Mouse (Mus musculus) ovary, postnatal 14 days (tissue): ENCODE data around the gene Pde4d.
"Not testable (repeated sequence)": the region's sequence is repeated elsewhere in the genome, so short reads cannot be mapped to it uniquely, and the experiment has no call there.

Experiments
- DNase-seq: peaks from one replicate; pipeline ENCODE4 v3.0.0; 2022; ENCODE audit warnings: low spot score

Gene Pde4d

DNA sequence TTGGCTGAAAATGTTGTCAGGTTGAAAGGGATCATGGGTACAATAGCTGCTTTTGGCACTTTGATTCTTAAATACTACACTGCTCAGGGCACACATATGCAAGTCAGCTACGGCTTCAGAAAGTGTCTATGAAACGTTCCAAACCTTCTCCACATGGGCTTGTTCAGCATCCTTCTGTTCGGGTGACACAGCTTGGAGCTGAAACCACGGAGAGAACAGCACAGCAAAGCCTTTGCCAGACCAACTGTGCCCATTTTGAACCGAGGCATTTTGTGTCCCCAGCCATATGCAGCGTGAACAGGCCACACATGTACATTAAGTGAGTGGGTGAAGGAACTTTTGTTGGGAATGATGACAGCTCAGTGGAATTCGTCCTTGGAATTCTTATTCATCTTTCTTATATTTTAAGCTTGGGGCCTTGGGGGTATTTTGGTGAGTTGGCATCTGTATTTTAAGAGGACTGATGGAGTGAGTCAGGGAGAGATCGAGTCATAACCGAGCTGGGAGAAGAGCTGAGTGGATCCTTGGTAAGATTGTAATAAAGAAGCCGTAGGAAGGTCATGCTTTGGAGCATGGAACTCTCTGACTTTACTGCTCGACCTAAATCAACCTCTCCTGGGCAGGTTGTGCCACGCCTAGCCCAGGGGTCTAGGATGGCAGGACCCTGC, 243.3 kb downstream of the Pde4d start:
- DNase-seq, result no peak

DNA sequence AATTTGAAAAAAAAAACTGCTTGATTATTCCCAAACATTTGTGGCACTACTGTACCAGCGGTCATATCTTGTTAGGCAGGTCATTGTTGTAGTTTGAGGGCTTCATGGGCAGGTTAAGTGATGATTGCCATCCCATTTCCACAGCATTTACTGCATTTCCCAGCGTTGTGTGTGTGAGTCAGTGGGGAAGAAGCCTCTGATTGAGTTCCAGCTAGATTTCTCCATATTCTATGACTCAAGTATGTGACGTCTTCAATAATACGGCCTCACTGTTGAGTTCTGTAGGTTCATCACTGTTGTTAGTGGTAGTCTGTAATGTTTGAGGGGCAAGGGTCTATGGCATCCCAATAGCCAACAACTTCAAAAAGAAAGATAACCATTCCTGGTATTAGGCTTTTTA, 255.7 kb downstream of the Pde4d start:
- no peak for DNase-seq

DNA sequence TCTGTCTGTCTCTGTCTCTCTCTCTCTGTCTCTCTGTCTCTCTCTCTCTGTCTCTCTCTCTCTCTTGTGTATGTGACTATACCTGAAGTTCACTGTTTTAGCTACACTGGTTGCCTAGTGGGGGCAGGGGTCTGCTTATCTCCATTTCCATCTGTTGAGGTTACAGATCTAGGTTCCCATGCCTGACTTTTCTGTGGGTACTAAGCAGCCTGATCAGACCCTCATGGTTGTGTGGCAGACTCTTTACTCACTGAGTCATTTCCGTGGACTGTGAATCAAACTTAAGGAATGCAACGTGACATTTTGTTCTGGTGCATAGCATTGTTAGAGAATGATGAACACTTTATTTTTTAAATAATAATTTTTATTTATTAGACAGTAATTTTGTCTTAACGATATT, 264.3 kb downstream of the Pde4d start:
- DNase-seq, result no peak

- no peak for DNase-seq
Measured at GRCm38 (mm10) chr13:108715029-108715428, 265.3 kb downstream of the Pde4d start.

DNA sequence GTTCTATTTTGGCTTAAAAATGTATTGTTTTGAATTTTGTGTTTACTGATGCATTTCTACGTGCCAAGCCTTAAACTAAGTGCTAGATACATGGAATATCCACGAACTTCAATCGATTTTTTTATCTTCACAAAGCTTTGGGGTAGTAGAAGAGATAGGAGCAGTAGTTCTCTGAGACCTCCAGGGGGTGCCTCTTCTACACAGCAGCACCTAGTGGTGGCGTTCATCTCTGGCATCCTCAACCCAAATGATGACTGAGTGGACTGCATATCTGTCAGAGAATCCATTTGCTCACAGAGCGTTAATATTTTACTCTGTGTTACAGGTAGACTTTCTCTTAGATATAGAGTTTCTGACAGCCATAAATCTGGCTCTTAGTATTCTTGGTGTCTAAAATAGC, 272.5 kb downstream of the Pde4d start:
- DNase-seq, result peak; percentile 1

DNA sequence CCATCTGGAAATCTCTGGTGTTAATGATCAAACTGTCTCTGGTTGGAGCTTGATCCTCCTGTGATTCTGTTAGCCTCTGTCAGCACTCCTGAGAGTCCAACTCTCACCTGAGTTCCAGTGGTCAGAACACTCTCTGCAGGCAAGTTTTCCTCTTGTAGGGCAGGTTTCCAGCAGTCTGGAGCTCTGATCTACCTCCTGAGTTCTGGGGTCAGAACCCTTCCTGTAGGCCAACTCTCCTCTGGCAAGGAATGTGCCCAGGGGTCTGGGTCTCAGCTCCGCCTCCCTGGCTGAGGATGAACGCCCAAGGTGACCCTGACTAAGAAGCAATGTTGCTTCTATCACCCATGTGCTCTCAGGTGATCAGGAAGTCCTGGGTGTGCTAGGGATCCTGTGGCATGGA, 284.6 kb downstream of the Pde4d start:
- DNase-seq, result not testable (repeated sequence)

DNA sequence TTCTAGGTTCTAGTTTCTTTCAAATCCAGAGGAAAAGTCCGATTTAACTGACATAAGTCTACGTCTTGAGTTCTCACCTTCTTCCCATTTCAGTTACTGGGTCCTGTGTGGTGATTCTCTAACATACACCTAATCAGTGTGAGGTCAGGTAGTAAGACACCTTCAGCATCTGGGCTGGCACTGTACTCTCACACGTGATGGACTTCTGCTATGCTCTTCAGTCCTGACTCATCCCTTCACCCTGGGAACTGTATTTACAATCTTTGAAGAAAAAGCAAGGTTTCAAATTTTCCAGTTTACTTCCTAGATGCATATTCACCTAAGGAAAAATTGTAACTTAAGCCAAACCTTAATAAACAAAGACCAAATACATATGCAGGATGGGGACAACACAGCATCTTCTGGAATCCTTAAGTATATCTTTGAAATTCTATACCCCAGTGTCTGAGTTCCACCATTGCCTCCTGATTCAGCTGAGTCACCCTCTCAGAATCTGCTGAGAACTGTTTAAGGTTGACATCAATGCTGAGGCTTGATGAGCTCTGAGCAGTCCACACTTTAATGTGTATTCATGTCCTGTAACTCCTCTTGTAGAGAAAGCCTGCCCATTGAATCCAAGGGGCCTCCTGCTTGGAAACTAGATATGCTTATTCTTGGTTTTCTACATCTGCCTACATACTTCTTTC, 301.6 kb downstream of the Pde4d start:
- no peak for DNase-seq

GRCm38 (mm10) chr13:108757477-108757876, 307.7 kb downstream of the Pde4d start:
- no peak for DNase-seq

DNA sequence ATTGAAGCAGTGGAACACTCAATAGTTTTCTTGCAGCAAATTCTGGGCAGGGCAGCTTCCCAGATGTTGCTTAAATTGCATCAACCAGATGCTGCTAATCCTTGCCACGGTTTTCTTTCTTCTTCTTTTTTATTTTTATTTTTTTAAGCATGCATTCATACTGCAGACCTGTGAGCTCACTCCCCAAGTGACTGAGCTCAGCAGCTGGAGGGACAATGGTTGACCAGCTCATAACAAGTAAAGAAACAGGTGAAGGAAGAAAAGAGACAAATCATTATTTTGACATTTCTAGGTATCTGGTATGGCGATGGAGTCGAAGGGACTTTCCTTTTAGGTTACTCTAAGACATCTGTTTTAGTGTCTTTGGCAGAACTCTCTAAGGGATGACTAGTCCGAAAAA, 308.6 kb downstream of the Pde4d start:
- no peak for DNase-seq

DNA sequence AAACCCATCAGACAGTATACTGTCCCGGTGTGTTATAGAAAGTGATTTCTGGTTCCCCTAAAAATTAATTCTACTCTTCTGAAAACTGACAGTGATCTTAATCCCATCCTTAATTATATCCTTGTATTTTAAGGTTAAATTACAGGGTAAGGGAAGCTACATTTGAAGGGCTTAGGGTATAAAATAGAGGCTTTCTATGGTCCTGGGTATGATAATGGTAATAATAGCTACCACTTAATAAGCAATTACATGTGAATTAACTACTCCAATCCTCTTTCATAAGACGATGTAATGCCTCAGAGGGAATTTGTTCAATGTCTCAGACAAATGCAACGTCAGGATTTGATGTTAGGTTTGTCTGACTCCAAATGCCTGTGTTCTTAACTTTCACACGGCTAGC, 309.4 kb downstream of the Pde4d start:
- no peak for DNase-seq

- no peak for DNase-seq
Measured at GRCm38 (mm10) chr13:108763295-108763694, 313.5 kb downstream of the Pde4d start.

DNA sequence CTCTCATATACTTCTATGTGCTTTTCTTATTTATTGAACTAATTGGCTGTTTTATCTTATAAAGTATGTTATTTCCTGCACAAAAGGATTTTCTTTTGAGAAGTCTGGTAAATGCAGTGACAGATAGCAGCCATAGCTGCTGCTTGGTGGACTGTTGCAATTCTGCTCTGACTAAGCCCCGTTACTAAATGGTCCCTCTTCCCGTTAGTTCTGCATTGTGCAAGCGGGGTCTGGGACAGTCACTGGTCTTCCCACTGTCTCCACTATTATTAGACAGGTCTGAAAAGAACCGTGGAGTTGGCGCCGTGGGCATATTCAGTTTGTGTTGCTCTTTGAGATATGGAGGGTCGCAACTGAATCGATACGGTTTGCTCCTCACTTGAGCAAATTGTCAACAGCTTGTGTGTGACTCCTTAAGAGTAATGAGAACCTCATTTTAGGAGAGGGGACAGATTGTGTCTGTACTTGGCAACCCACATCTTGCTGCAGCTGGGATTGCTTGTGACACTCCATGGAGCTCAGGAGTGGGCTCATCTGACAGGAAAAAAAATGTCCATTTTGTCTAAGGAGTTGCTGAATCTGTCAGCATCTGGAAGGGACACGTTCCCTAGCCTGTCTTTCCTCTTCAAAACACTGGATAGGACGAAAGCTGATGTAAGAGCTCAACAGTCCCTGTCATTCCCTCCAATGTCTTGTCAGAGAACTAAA, 316.4 kb downstream of the Pde4d start:
- DNase-seq, result no peak

- DNase-seq, result no peak
Measured at GRCm38 (mm10) chr13:108769465-108770056, 319.8 kb downstream of the Pde4d start.

DNA sequence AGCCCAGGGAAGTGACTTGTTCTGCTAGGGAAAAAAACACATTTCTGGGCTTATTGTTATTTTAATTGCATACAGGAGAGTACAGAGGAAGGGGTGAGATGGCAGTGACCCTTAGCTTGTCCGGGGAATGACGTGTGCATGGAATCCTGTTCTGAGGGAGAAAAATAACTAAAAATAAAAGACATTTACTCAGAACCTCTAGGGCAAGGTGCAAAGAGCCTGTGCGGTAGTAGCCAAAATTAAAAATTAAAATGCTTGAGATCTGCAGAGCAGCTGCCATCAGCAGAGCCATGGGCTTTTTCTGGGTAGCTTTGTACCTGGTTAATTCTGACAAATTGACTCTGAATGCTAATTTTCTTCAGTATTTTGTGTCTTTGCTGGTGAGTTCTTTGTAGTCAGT, 322.6 kb downstream of the Pde4d start:
- DNase-seq, result no peak

- no peak for DNase-seq
Measured at GRCm38 (mm10) chr13:108774981-108775380, 325.2 kb downstream of the Pde4d start.

DNA sequence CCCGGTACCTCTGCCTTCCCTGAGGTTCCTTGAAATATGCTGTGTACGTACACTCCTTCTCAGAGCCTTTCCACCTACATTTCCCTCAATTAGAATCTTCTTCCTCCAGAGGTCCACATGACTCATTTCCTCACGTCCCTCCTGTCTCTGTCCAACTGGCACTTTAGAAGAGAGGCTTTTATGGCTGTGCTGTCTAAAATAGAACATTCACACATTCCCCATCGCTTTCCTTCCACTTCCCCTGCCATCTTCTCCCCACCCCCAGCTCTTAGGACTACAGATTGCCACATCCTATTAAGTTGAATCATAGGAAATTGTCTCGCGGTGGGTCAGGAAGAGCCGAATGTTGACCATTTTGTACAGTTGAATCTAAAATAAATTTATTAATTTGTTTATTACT, 326.1 kb downstream of the Pde4d start:
- no peak for DNase-seq

DNA sequence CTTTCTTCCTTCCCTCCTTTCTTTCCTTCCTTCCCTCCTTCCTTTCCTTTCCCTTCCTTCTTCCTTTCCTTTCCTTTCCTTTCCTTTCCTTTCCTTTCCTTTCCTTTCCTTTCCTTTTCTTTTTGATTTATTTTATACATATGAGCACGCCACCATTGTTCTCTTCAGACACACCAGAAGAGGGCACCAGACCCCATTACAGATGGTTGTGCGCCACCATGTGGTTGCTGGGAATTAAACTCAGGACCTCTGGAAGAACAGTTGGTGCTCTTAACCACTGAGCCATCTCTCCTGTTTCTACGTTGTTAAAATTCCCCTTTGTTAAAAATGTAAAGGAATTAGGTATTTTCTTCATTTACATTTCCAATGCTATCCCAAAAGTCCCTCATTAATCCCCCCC, 347.9 kb downstream of the Pde4d start:
- not testable (repeated sequence) for DNase-seq

DNA sequence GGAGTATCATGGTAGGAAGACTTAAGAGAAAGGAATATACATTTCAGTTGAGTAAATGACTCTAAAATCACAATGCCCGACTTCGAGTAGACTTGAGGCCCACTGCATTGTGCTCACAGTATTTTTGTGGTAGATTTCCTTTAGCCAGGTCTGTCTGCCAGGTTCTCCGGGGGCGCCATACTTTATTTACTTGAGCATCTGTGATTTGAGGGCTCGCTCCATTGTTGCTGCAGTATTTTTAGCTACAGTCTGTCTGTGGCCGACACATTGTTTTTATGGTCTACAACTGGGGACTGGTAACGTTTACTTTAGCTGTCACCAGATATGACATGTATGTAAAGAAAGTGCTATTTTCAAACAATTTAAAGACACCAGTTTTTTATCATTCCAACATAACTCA, 359.4 kb downstream of the Pde4d start:
- no peak for DNase-seq

- peak; percentile 31 for DNase-seq
Measured at GRCm38 (mm10) chr13:108812956-108813355, 363.2 kb downstream of the Pde4d start.

DNA sequence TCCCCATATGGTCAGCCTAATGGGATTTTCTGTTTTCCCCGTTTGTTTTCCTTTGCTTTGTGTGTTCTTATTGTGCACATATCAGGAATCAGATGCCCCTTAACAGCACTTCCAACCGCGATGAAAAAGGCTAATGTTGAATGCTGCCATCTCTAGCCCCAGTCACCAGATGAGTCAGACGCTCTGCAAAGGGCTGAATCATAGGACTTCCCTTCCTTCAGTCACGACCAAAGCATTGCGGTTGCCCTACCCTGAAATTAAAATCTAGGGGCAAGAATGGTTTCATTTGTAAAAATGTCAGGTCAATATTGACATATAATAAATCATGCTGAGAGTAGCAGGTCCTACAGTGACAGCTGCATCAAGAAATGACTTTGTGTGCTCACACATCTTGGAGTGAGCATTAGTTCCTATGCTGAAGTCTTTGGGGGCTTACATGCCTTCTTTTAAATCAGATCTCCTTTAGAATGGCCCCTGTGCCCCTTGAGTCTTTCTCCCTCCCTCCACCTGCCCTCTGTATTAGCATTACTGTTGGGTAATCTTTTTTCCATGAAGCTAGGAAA, 370.2 kb downstream of the Pde4d start:
- DNase-seq, result no peak

DNA sequence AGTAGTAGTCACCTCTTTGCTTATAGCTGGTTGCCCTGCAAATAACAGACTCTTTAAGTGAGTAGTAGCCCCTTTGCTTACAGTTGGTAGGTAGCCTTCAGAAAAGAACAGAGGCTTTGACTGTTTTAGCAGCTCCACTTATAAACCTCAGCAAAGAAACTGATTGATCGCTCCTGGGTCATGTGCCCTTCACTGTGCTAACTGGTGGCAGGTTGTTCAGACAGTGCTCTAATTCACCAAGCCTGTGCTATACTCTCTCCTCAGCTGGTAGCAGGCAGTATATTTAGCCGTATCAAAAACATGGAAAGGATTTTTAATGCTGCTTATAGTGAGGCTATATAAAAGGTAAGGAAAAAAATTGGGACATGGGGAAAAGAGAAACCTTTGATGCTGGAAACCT, 370.7 kb downstream of the Pde4d start:
- no peak for DNase-seq

DNA sequence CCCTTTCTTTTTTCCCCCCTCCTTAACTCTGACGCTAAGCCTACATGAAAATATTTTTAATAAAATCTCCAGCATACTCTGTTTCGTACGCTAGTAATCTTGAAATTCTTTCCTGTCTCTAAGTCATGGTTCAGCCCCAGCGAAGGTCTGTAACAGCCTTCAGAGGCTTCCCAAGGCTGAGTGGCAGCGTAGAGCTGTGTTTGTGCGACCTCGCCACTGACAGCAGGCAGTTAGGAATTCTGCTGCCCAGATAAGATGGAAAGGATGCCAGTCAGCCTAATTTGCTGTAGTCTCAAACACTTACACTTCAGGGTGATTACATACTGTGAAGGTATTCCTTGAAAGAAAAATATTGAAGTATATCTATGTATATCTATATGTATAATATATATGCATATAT, 371.5 kb downstream of the Pde4d start:
- DNase-seq, result no peak
